Mouse (Mus musculus): Measurements from ENCODE around the gene Dnajc5g. TPM values are rescaled to one million over a fixed set of nuclear protein-coding genes. Genes with fewer than 3 reads are reported as not detected.

The Dnajc5g gene
- polyA plus RNA-seq, 1 experiment from 2014 or later, result not detected

GRCm38 (mm10) chr5:31110781-31111180, 4.7 kb downstream of the Dnajc5g start:
- H3K27me3 ChIP-seq, result no peaks in the 10 kb centered on the region
- no peak overlapping the region for H3K9ac ChIP-seq
- no peak overlapping the region for H3K27ac ChIP-seq (replicated peaks)
- ATAC-seq (ENCODE audit: insufficient number of reproducible peaks, low FRiP score, low TSS enrichment, low read depth), result no peak
- no peak overlapping the region for H3K4me2 ChIP-seq (replicated peaks)
- H3K4me1 ChIP-seq, result no peaks in the 10 kb centered on the region
- no peaks in the 10 kb centered on the region for H3K9me3 ChIP-seq (replicated peaks)
- H3K4me3 ChIP-seq (replicated peaks), result no peak overlapping the region
- WGBS, result 35% methylated on average over 7 of the region's 7 CpGs
- no peaks in the 10 kb centered on the region for H3K36me3 ChIP-seq

- no peak within 1 kb of the TSS for H3K4me2 ChIP-seq (replicated peaks)
- H3K4me3 ChIP-seq (replicated peaks), result no peak within 1 kb of the TSS
- no peak for ATAC-seq (ENCODE audit: insufficient number of reproducible peaks, low FRiP score, low TSS enrichment, low read depth)
- 34% methylated on average over 3 of the region's 3 CpGs for WGBS
- 0 out of 2 replicates have a peak, but pooled peaks cover 3% of the 10 kb centered on the region for H3K27me3 ChIP-seq
- H3K4me1 ChIP-seq, result no peaks in the 10 kb centered on the region
- no peaks in the 10 kb centered on the region for H3K36me3 ChIP-seq
- no peaks in the 10 kb centered on the region for H3K9me3 ChIP-seq (replicated peaks)
- no peak within 1 kb of the TSS for H3K9ac ChIP-seq
- H3K27ac ChIP-seq (replicated peaks), result no peak within 1 kb of the TSS
Observed at GRCm38 (mm10) chr5:31116354-31116753, 10.3 kb downstream of the Dnajc5g start, which contains the start of gene Trim54. Gene Trim54 (plus strand): TSS chr5:31116712.

GRCm38 (mm10) chr5:31116912-31117311, 10.8 kb downstream of the Dnajc5g start:
- Histone ChIP-seq H3K36me3 (no peaks in the 10 kb centered on the region), H3K4me3 (replicated peaks) (no peak overlapping the region), H3K27ac (replicated peaks) (no peak overlapping the region), H3K4me1 (no peaks in the 10 kb centered on the region), H3K27me3 (0 out of 2 replicates have a peak, but pooled peaks cover 3% of the 10 kb centered on the region), H3K4me2 (replicated peaks) (no peak overlapping the region), H3K9ac (no peak overlapping the region), H3K9me3 (replicated peaks) (no peaks in the 10 kb centered on the region)
- no peak for ATAC-seq (ENCODE audit: insufficient number of reproducible peaks, low FRiP score, low TSS enrichment, low read depth)
- 26% methylated on average over 10 of the region's 10 CpGs for WGBS

- no peak for ATAC-seq (ENCODE audit: insufficient number of reproducible peaks, low FRiP score, low TSS enrichment, low read depth)
- 79% methylated on average over 8 of the region's 8 CpGs for WGBS
- H3K9me3 ChIP-seq (replicated peaks), result no peaks in the 10 kb centered on the region
- 0 out of 2 replicates have a peak, but pooled peaks cover 3% of the 10 kb centered on the region for H3K27me3 ChIP-seq
- H3K4me2 ChIP-seq (replicated peaks), result no peak overlapping the region
- H3K36me3 ChIP-seq, result no peaks in the 10 kb centered on the region
- H3K9ac ChIP-seq, result no peak overlapping the region
- no peak overlapping the region for H3K27ac ChIP-seq (replicated peaks)
- H3K4me1 ChIP-seq, result no peaks in the 10 kb centered on the region
- no peak overlapping the region for H3K4me3 ChIP-seq (replicated peaks)
Observed at GRCm38 (mm10) chr5:31121111-31121510, 15.0 kb downstream of the Dnajc5g start.

- Histone ChIP-seq H3K36me3 (no peaks in the 10 kb centered on the region), H3K4me1 (no peaks in the 10 kb centered on the region), H3K4me2 (replicated peaks) (no peak overlapping the region), H3K27ac (replicated peaks) (no peak overlapping the region), H3K9ac (no peak overlapping the region), H3K9me3 (replicated peaks) (no peaks in the 10 kb centered on the region), H3K27me3 (no peaks in the 10 kb centered on the region), H3K4me3 (replicated peaks) (no peak overlapping the region)
- no peak for ATAC-seq (ENCODE audit: insufficient number of reproducible peaks, low FRiP score, low TSS enrichment, low read depth)
- WGBS, result 26% methylated on average over 2 of the region's 2 CpGs
Observed at GRCm38 (mm10) chr5:31123481-31123880, 17.4 kb downstream of the Dnajc5g start.

GRCm38 (mm10) chr5:31126050-31126449, 20.0 kb downstream of the Dnajc5g start:
- Histone ChIP-seq H3K27me3 (no peaks in the 10 kb centered on the region; the same call in 1 of the 2 replicates), H3K4me1 (no peaks in the 10 kb centered on the region), H3K4me3 (replicated peaks) (no peak overlapping the region), H3K36me3 (no peaks in the 10 kb centered on the region), H3K9me3 (replicated peaks) (no peaks in the 10 kb centered on the region), H3K9ac (no peak overlapping the region), H3K27ac (replicated peaks) (no peak overlapping the region), H3K4me2 (replicated peaks) (no peak overlapping the region)
- ATAC-seq (ENCODE audit: insufficient number of reproducible peaks, low FRiP score, low TSS enrichment, low read depth), result no peak
- WGBS, result 41% methylated on average over 5 of the region's 5 CpGs

GRCm38 (mm10) chr5:31136730-31137424, 30.8 kb downstream of the Dnajc5g start:
- Histone ChIP-seq H3K4me1 (peaks cover 19% of the 10 kb centered on the region), H3K4me3 (replicated peaks) (no peak overlapping the region)
- WGBS, result 1% methylated on average over 32 of the region's 33 CpGs

GRCm38 (mm10) chr5:31137658-31138057, 31.6 kb downstream of the Dnajc5g start:
- no peak overlapping the region for H3K4me2 ChIP-seq (replicated peaks)

More at GRCm38 (mm10) chr5:31136730-31137424, 30.8 kb downstream of the Dnajc5g start:
- Histone ChIP-seq H3K4me2 (replicated peaks) (no peak overlapping the region), H3K27me3 (peaks cover 62% of the 10 kb centered on the region), H3K27ac (replicated peaks) (no peak overlapping the region), H3K9ac (no peak overlapping the region), H3K36me3 (peaks cover 7% of the 10 kb centered on the region; the same call in 1 of the 2 replicates), H3K9me3 (replicated peaks) (no peaks in the 10 kb centered on the region)
- ATAC-seq (ENCODE audit: insufficient number of reproducible peaks, low FRiP score, low TSS enrichment, low read depth), result 0 out of 2 replicates have a peak, but pooled peaks have one; percentile 11

GRCm38 (mm10) chr5:31138241-31138967, 32.3 kb downstream of the Dnajc5g start, which contains the start of gene Ucn:
Gene Ucn (minus strand): TSS chr5:31138829.
- Histone ChIP-seq H3K27ac (replicated peaks) (no peak within 1 kb of the TSS), H3K9me3 (replicated peaks) (no peaks in the 10 kb centered on the region), H3K9ac (no peak within 1 kb of the TSS), H3K4me2 (replicated peaks) (peak within 1 kb of the TSS; percentile 27), H3K27me3 (peaks cover 62% of the 10 kb centered on the region), H3K4me1 (peaks cover 19% of the 10 kb centered on the region), H3K4me3 (replicated peaks) (peak within 1 kb of the TSS; percentile 4; the same call in 1 of the 2 replicates), H3K36me3 (peaks cover 10% of the 10 kb centered on the region)
- 2% methylated on average over 52 of the region's 52 CpGs for WGBS
- no peak for ATAC-seq (ENCODE audit: insufficient number of reproducible peaks, low FRiP score, low TSS enrichment, low read depth)

More at GRCm38 (mm10) chr5:31137658-31138057, 31.6 kb downstream of the Dnajc5g start:
- Histone ChIP-seq H3K4me3 (replicated peaks) (peak overlapping the region; percentile 4; the same call in 1 of the 2 replicates), H3K9ac (no peak overlapping the region), H3K9me3 (replicated peaks) (no peaks in the 10 kb centered on the region), H3K4me1 (peaks cover 19% of the 10 kb centered on the region), H3K27ac (replicated peaks) (no peak overlapping the region), H3K27me3 (peaks cover 62% of the 10 kb centered on the region), H3K36me3 (peaks cover 7% of the 10 kb centered on the region; the same call in 1 of the 2 replicates)
- WGBS, result under 1% methylated on average over 13 of the region's 13 CpGs
- no peak for ATAC-seq (ENCODE audit: insufficient number of reproducible peaks, low FRiP score, low TSS enrichment, low read depth)

GRCm38 (mm10) chr5:31138968-31139425, 32.9 kb downstream of the Dnajc5g start:
- H3K9ac ChIP-seq, result no peak overlapping the region
- no peaks in the 10 kb centered on the region for H3K9me3 ChIP-seq (replicated peaks)
- WGBS, result 10% methylated on average over 9 of the region's 9 CpGs
- H3K4me3 ChIP-seq (replicated peaks), result peak overlapping the region; percentile 4; the same call in 1 of the 2 replicates
- no peak for ATAC-seq (ENCODE audit: insufficient number of reproducible peaks, low FRiP score, low TSS enrichment, low read depth)
- peaks cover 58% of the 10 kb centered on the region for H3K27me3 ChIP-seq
- H3K36me3 ChIP-seq, result peaks cover 15% of the 10 kb centered on the region
- peak overlapping the region; percentile 27 for H3K4me2 ChIP-seq (replicated peaks)
- peaks cover 19% of the 10 kb centered on the region for H3K4me1 ChIP-seq
- no peak overlapping the region for H3K27ac ChIP-seq (replicated peaks)

- no peak for ATAC-seq (ENCODE audit: insufficient number of reproducible peaks, low FRiP score, low TSS enrichment, low read depth)
- no peak overlapping the region for H3K9ac ChIP-seq
- H3K4me2 ChIP-seq (replicated peaks), result no peak overlapping the region
- H3K27ac ChIP-seq (replicated peaks), result no peak overlapping the region
- H3K4me1 ChIP-seq, result peaks cover 9% of the 10 kb centered on the region
- H3K27me3 ChIP-seq, result no peaks in the 10 kb centered on the region
- no peaks in the 10 kb centered on the region for H3K9me3 ChIP-seq (replicated peaks)
- H3K4me3 ChIP-seq (replicated peaks), result no peak overlapping the region
- H3K36me3 ChIP-seq, result peaks cover 28% of the 10 kb centered on the region
- 81% methylated on average over 4 of the region's 4 CpGs for WGBS
Observed at GRCm38 (mm10) chr5:31149781-31150180, 43.7 kb downstream of the Dnajc5g start.
